Mouse (Mus musculus) myocyte (in vitro differentiated cells): Measurements from ENCODE around the gene Slc22a21.

Experiments used
- MAX ChIP-seq: IDR thresholded peaks from one replicate; pipeline ENCODE4 v1.6.1; 2011; ENCODE audit warnings: low read depth, mild to moderate bottlenecking, control low read depth
- POLR2A ChIP-seq: IDR thresholded peaks from one replicate; pipeline ENCODE4 v1.6.1; 2011; ENCODE audit warnings: low read depth, mild to moderate bottlenecking, control low read depth, moderate library complexity; ENCODE audit not compliant: insufficient read length

GRCm38 (mm10) chr11:53918851-53919250 is 61.3 kb downstream of the Slc22a21 start:
- no peak for TF ChIP-seq MAX
- no peak for TF ChIP-seq POLR2A
